Mouse (Mus musculus) kidney, adult 8-10 months (tissue): Measurements from ENCODE around the gene Slx1b.

Source experiments
- DNase-seq, 2 experiments: peaks; one replicate each; pipeline ENCODE4 v3.0.0; 2022

The Slx1b gene

GRCm38 (mm10) chr7:126676207-126676606, 19.4 kb downstream of the Slx1b start, which contains the start of gene Sult1a1:
Sult1a1 (minus strand) TSS chr7:126676432.
- DNase-seq, result peak; percentile 78 to 84

- DNase-seq, result no peak
Observed at GRCm38 (mm10) chr7:126675104-126675503, 20.5 kb downstream of the Slx1b start.

- DNase-seq, result no peak
Observed at GRCm38 (mm10) chr7:126672111-126672510, 23.5 kb downstream of the Slx1b start.

- no peak for DNase-seq
Observed at GRCm38 (mm10) chr7:126670152-126670551, 25.4 kb downstream of the Slx1b start.

GRCm38 (mm10) chr7:126668452-126668851, 27.1 kb downstream of the Slx1b start:
- DNase-seq, result no peak

- no peak for DNase-seq
Observed at GRCm38 (mm10) chr7:126667495-126668090, 28.0 kb downstream of the Slx1b start.

GRCm38 (mm10) chr7:126665269-126665668, 30.3 kb downstream of the Slx1b start:
- DNase-seq, result peak in 1 of 2 experiments; percentile 56

GRCm38 (mm10) chr7:126663646-126664045, 31.9 kb downstream of the Slx1b start:
- no peak for DNase-seq

- no peak for DNase-seq
Observed at GRCm38 (mm10) chr7:126659771-126660170, 35.8 kb downstream of the Slx1b start.

GRCm38 (mm10) chr7:126657522-126657921, 38.1 kb downstream of the Slx1b start:
- no peak for DNase-seq

- no peak for DNase-seq
Observed at GRCm38 (mm10) chr7:126655695-126656094, 39.9 kb downstream of the Slx1b start.

GRCm38 (mm10) chr7:126653991-126654390, 41.6 kb downstream of the Slx1b start:
- DNase-seq, result no peak

GRCm38 (mm10) chr7:126650852-126651251, 44.7 kb downstream of the Slx1b start:
- no peak for DNase-seq

GRCm38 (mm10) chr7:126649231-126650051, 46.1 kb downstream of the Slx1b start, which contains the start of gene Sgf29:
Sgf29 (plus strand) TSS chr7:126649309.
- peak; percentile 92 for DNase-seq

GRCm38 (mm10) chr7:126648486-126648885, 47.1 kb downstream of the Slx1b start:
- DNase-seq, result no peak

GRCm38 (mm10) chr7:126645708-126646107, 49.9 kb downstream of the Slx1b start:
- DNase-seq, result peak in 1 of 2 experiments; percentile 40

GRCm38 (mm10) chr7:126644914-126645313, 50.7 kb downstream of the Slx1b start:
- no peak for DNase-seq

- DNase-seq, result no peak
Observed at GRCm38 (mm10) chr7:126644345-126644744, 51.2 kb downstream of the Slx1b start.

GRCm38 (mm10) chr7:126643244-126643617, 52.4 kb downstream of the Slx1b start:
- peak in 1 of 2 experiments; percentile 49 for DNase-seq

- no peak for DNase-seq
Observed at GRCm38 (mm10) chr7:126642545-126643243, 52.9 kb downstream of the Slx1b start.
